Mouse (Mus musculus) midbrain, postnatal 0 days (tissue): ENCODE results near the gene Il17a. TPM values are rescaled to one million over a fixed set of nuclear protein-coding genes. Genes with fewer than 3 reads are reported as not detected.

Source experiments
- ATAC-seq: fragments of 200-750 bp; cut with Nextera tagmentation; 2 replicates; pipeline ENCODE4 v1.8.0; 2017; ENCODE audit warnings: moderate number of reproducible peaks, mild to moderate bottlenecking, moderate TSS enrichment, moderate library complexity; ENCODE audit not compliant: low FRiP score
- DNase-seq: peaks from one replicate; pipeline ENCODE4 v3.0.0-alpha.2; 2015; ENCODE audit warnings: low spot score
- H3K27ac ChIP-seq: fragments of 300-500 bp; sonication (generic); 2 replicates; pipeline ENCODE4 v1.5.1; 2014; ENCODE audit warnings: low read depth, mild to moderate bottlenecking, low read length, mixed read lengths
- H3K27me3 ChIP-seq: fragments of 300-500 bp; sonication (generic); 2 replicates; pipeline ENCODE4 v1.6.1; 2014; ENCODE audit warnings: low read length, control low read depth, mixed read lengths; ENCODE audit not compliant: insufficient read depth
- H3K36me3 ChIP-seq: fragments of 300-500 bp; sonication (generic); 2 replicates; pipeline ENCODE4 v1.6.1; 2014; ENCODE audit warnings: low read length, control low read depth, mixed read lengths; ENCODE audit not compliant: insufficient read depth
- H3K4me1 ChIP-seq: fragments of 300-500 bp; sonication (generic); 2 replicates; pipeline ENCODE4 v1.6.1; 2014; ENCODE audit warnings: mild to moderate bottlenecking, control low read depth, antibody characterized with exemption, low read length, mixed read lengths; ENCODE audit not compliant: insufficient read depth
- H3K4me2 ChIP-seq: fragments of 300-500 bp; sonication (generic); 2 replicates; pipeline ENCODE4 v1.6.1; 2014; ENCODE audit warnings: low read depth, mild to moderate bottlenecking, low read length, mixed read lengths; ENCODE audit not compliant: poor library complexity, severe bottlenecking
- H3K4me3 ChIP-seq: fragments of 300-500 bp; sonication (generic); 2 replicates; pipeline ENCODE4 v1.5.1; 2014; ENCODE audit warnings: low read depth, mild to moderate bottlenecking, low read length, moderate library complexity
- H3K9ac ChIP-seq: fragments of 300-500 bp; sonication (generic); replicated peaks from 2 replicates; pipeline ENCODE4 v1.6.1; 2014; ENCODE audit warnings: mild to moderate bottlenecking, low read length, moderate library complexity, mixed read lengths; ENCODE audit not compliant: poor library complexity, severe bottlenecking
- H3K9me3 ChIP-seq: fragments of 300-500 bp; sonication (generic); 2 replicates; pipeline ENCODE4 v1.6.1; 2016; ENCODE audit warnings: low read length, control low read depth
- CTCF ChIP-seq: IDR thresholded peaks from 2 replicates; pipeline ENCODE4 v1.5.1; 2016; ENCODE audit warnings: antibody characterized with exemption, mild to moderate bottlenecking
- WGBS: fragments of 180-500 bp; shearing (Covaris S2); extraction: QIAGEN DNeasy Blood & Tissue Kit; methylation state at CpG from one replicate; pipeline ENCODE4 v1.1.7; 2014; 5-methylcytosine and 5-hydroxymethylcytosine counted together
- polyA plus RNA-seq: library from polyadenylated mRNA; unstranded; fragments of >200 nt; fragmentation: Nextera tagmentation; extraction: Ambion mirVana; gene quantifications from 2 replicates; pipeline ENCODE4 v1.2.1, GENCODE M21; 2015
- total RNA-seq: library from RNA; depleted of rRNA; stranded (reverse); fragments of >200 nt; gene quantifications from 2 replicates; pipeline ENCODE4 v1.2.3, GENCODE M21; 2014; rRNA removed

Gene Il17a
- total RNA-seq: not detected in 2 replicates
- not detected in 2 replicates for polyA plus RNA-seq

DNA sequence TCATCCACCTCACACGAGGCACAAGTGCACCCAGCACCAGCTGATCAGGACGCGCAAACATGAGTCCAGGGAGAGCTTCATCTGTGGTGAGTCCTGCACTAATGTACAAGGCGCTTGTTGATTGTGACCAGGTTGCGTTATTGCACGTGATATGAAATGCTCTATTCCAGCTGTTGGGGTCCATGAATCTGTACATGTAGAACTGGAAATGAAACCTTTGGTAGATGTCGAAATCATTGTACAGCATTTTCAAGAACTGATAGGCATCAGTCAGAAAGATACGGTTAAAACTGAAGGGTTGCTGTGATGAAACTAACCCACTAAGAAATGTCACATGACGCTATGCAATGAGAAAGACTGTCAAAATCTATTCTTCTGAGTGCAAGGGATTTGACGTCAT, at the start of gene Il17a:
Gene Il17a, plus strand, starts transcription at position 3 of the 400 bp plus-strand sequence.
- no peak for TF ChIP-seq CTCF
- Histone ChIP-seq H3K36me3 (no peaks in the 10 kb centered on the region), H3K27me3 (no peaks in the 10 kb centered on the region), H3K4me1 (no peaks in the 10 kb centered on the region), H3K9ac (no peak within 1 kb of the TSS), H3K4me3 (no peak within 1 kb of the TSS), H3K4me2 (no peak within 1 kb of the TSS), H3K9me3 (peaks cover 5% of the 10 kb centered on the region; the same call in 1 of the 2 replicates), H3K27ac (no peak within 1 kb of the TSS)
- ATAC-seq (no peak), DNase-seq (no peak)
- 93% methylated on average over 10 of the region's 10 CpGs for WGBS

DNA sequence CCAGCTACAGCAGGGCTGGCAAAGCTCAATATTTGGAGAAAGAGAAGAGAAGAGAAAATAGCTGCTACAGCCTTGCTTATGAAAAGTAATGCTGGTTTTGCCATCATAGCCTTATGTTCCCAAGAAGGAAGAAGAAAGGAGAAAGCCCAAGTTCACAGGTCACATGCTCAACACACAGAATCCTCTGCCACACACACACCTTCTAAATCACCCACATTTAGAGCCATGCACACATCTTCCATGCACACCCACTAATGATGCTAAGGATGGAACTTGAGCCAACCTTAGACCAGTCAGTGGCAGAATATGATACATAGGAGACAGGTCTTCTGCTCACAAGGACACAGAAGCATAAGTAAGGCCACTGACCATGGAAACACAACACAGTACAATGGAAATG, 47.9 kb upstream of the Il17a start:
- Histone ChIP-seq H3K9me3 (no peaks in the 10 kb centered on the region), H3K4me1 (no peaks in the 10 kb centered on the region), H3K4me2 (no peak overlapping the region), H3K27me3 (no peaks in the 10 kb centered on the region), H3K36me3 (no peaks in the 10 kb centered on the region), H3K27ac (no peak overlapping the region), H3K4me3 (no peak overlapping the region), H3K9ac (no peak overlapping the region)
- DNase-seq (no peak), ATAC-seq (no peak)
- TF ChIP-seq CTCF: no peak

DNA sequence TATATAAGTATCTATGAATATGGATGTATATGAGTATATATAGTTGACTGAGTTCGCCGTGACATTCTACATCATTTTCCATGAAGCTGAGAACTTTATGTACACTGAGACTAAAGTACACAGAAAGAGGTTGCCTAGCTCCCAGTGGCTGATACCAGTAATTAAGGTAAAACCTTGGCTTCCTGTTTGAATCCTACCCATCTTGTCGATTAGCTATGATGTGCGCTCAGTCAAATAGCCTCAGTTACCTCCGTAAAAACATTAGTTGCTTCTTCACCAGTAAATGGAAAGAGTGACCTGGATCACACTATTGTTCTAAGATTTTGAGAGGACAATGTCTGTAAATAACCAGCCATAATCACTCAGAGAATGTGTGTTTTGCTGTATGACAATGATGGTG, 47.3 kb upstream of the Il17a start:
- no peak overlapping the region for H3K4me3 ChIP-seq
- H3K4me1 ChIP-seq: no peaks in the 10 kb centered on the region
- H3K9ac ChIP-seq: no peak overlapping the region
- DNase-seq: no peak
- no peaks in the 10 kb centered on the region for H3K36me3 ChIP-seq
- no peak overlapping the region for H3K27ac ChIP-seq
- no peak overlapping the region for H3K4me2 ChIP-seq
- ATAC-seq: no peak
- no peak for TF ChIP-seq CTCF
- H3K9me3 ChIP-seq: no peaks in the 10 kb centered on the region
- 96% methylated on average over 5 of the region's 5 CpGs for whole genome bisulfite sequencing
- no peaks in the 10 kb centered on the region for H3K27me3 ChIP-seq

DNA sequence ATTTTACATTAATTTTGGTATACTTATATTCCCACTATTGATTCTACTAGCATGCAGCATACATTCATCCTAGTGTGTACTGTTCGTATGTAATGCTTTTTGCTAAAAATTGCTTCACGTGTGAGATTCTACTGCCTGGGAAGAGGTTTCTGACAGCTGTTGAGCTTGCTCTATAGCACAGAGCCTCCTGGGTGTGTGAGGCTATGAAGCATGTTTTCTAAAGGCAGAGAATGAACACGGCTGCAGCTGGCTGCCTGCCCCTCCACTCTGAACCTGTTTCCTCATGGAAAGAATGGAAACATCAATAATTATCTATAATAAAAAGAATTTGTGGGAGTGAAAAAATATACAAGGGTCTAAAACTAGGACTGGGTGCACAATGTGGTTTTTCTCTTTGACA, 46.9 kb upstream of the Il17a start:
- 84% methylated on average over 3 of the region's 3 CpGs for WGBS
- Histone ChIP-seq H3K9ac (no peak overlapping the region), H3K4me1 (no peaks in the 10 kb centered on the region), H3K4me2 (no peak overlapping the region), H3K27ac (no peak overlapping the region), H3K36me3 (no peaks in the 10 kb centered on the region), H3K27me3 (no peaks in the 10 kb centered on the region), H3K9me3 (no peaks in the 10 kb centered on the region), H3K4me3 (no peak overlapping the region)
- no peak for TF ChIP-seq CTCF
- ATAC-seq (no peak), DNase-seq (no peak)

DNA sequence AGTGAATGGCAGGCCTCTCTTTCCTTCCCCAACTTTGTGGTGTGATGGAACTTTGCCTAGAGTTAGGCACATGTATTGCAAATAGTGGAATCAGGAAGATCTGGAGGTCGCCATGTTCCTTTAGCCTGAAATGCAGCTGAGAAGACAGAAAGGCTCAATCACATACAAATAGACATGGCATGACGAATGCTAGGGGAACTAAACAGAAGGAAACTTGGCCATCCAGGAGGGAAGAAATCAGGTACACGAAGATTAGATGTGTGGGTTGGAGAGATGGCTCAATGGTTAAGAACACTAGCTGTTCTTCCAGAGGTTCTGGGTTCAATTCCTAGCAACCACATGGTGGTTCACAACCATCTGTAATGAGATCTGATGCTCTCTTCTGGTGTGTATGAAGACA, 46.3 kb upstream of the Il17a start:
- DNase-seq (no peak), ATAC-seq (no peak)
- no peaks in the 10 kb centered on the region for H3K4me1 ChIP-seq
- no peak for TF ChIP-seq CTCF
- no peak overlapping the region for H3K4me2 ChIP-seq
- H3K27me3 ChIP-seq: no peaks in the 10 kb centered on the region
- no peak overlapping the region for H3K9ac ChIP-seq
- no peaks in the 10 kb centered on the region for H3K9me3 ChIP-seq
- H3K4me3 ChIP-seq: no peak overlapping the region
- no peak overlapping the region for H3K27ac ChIP-seq
- no peaks in the 10 kb centered on the region for H3K36me3 ChIP-seq
- 88% methylated on average over 3 of the region's 3 CpGs for WGBS

DNA sequence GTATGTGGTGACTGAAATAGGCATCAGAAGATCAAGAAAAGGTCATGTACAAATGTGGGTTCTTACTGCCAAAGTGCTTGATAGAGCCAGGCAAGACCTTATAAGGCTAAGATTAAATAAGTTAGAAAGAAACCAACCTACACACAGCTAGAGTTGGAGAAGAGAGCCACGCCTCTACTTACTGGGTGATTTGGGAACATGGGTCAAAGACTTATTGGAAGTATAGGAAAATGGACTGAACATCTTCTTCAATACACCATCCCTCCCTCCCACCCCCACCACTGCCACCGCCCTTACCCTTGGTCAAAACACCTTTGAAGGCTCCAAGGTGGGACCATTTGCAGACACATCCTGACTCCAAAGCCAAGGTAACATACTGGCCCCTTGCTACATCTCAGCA, 45.3 kb upstream of the Il17a start:
- Histone ChIP-seq H3K36me3 (no peaks in the 10 kb centered on the region), H3K4me2 (no peak overlapping the region), H3K27me3 (no peaks in the 10 kb centered on the region), H3K9ac (no peak overlapping the region), H3K27ac (no peak overlapping the region), H3K9me3 (no peaks in the 10 kb centered on the region), H3K4me3 (no peak overlapping the region), H3K4me1 (no peaks in the 10 kb centered on the region)
- WGBS: 92% methylated on average over 2 of the region's 2 CpGs
- ATAC-seq: no peak
- DNase-seq: no peak
- TF ChIP-seq CTCF: no peak
